9 mouse cellular contexts compared by ENCODE assay signal in the genomic region with DNA sequence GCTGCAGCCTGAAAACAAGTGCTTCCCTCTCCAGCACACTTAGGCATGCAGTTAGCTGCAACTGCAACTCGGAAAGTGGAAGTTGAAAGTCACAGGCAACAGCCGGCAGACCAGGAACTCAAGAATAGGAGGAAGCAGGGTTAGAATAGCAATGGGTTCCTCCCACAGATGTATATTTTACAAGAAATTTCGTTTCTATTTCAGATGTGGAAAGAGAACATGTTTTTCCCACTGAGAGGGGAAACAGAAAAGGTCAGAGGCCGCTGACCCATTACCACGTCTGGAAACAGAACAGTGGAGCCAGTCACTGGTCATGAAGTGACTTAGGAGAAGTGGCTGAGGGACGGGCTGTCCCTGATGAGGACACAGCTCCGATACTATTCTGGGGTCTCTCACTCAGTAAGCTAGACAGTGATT. TPM values are rescaled to one million over a fixed set of nuclear protein-coding genes. Genes with fewer than 3 reads are reported as not detected.
DNase-seq lines count a peak whose midpoint lies in the region; ATAC-seq and TF ChIP-seq lines count a peak whose summit lies in the region.
"Had no signal": no experiment of that assay in that cellular context is flagged by ENCODE, and none has a peak within 500 bp of the region (broad histone marks: within the 10 kb centered on the region; RNA-seq: fewer than 3 reads in every experiment).

No protein-coding gene starts in this region.

- H3K36me3 ChIP-seq in liver, postnatal 0 days (replicated peaks; ENCODE audit: insufficient read depth, low read length), result no peaks in the 10 kb centered on the region
- H3K36me3 ChIP-seq in midbrain, postnatal 0 days (ENCODE audit: insufficient read depth, low read length), result no peaks in the 10 kb centered on the region

- peak overlapping the region; percentile 37; the same call in 1 of the 2 replicates for H3K4me2 ChIP-seq in liver, postnatal 0 days (ENCODE audit: low read depth, low read length)
- H3K4me2 ChIP-seq in midbrain, postnatal 0 days (ENCODE audit: low read depth, low read length, poor library complexity, severe bottlenecking), result no peak overlapping the region

- H3K4me3 ChIP-seq in liver, postnatal 0 days (ENCODE audit: low read depth, low read length), result no peak overlapping the region
- H3K4me3 ChIP-seq in midbrain, postnatal 0 days (ENCODE audit: low read depth, low read length), result no peak overlapping the region

- peaks cover 8% of the 10 kb centered on the region for H3K4me1 ChIP-seq in liver, postnatal 0 days (ENCODE audit: insufficient read depth)
- no peaks in the 10 kb centered on the region; the same call in 1 of the 2 replicates for H3K4me1 ChIP-seq in midbrain, postnatal 0 days (ENCODE audit: insufficient read depth, low read length)

- ATAC-seq in liver, postnatal 0 days, result peak; percentile 63
- no peak for ATAC-seq in midbrain, postnatal 0 days (ENCODE audit: low FRiP score)

- peak overlapping the region; percentile 78 for H3K27ac ChIP-seq in liver, postnatal 0 days (ENCODE audit: low read depth)
- H3K27ac ChIP-seq in midbrain, postnatal 0 days (ENCODE audit: low read depth, low read length), result no peak overlapping the region

- no peak overlapping the region for H3K9ac ChIP-seq in liver, postnatal 0 days (replicated peaks)
- no peak overlapping the region for H3K9ac ChIP-seq in midbrain, postnatal 0 days (replicated peaks; ENCODE audit: low read length, poor library complexity, severe bottlenecking)

- 28% methylated on average over 7 of the region's 7 CpGs for WGBS in liver, postnatal 0 days (ENCODE audit: insufficient replicate concordance)
- 63% methylated on average over 7 of the region's 7 CpGs for WGBS in midbrain, postnatal 0 days

- TF ChIP-seq CTCF in liver, postnatal 0 days (IDR thresholded peaks at IDR 0.05; ENCODE audit: low read depth), result no peak
- no peak for TF ChIP-seq CTCF in midbrain, postnatal 0 days (IDR thresholded peaks at IDR 0.05)

- peak; percentile 33 to 63 for DNase-seq in heart, adult 9 months (ENCODE audit: low spot score in 2 of 2)
- no peak for DNase-seq in heart, postnatal 4 days
- peak; percentile 38 for DNase-seq in 416B (ENCODE audit: low read depth)
- DNase-seq in embryo, embryonic 9.5 days (ENCODE audit: extremely low spot score), result peak; percentile 24
- DNase-seq in liver, postnatal 0 days, result no peak
- no peak for DNase-seq in midbrain, postnatal 0 days (ENCODE audit: low spot score)
- no peak for DNase-seq in cerebellum, postnatal 36 days
- no peak for DNase-seq in frontal cortex, postnatal 14 days (ENCODE audit: low spot score in 2 of 2)

- no peaks in the 10 kb centered on the region for H3K9me3 ChIP-seq in liver, postnatal 0 days (ENCODE audit: low read length)
- no peaks in the 10 kb centered on the region for H3K9me3 ChIP-seq in midbrain, postnatal 0 days (ENCODE audit: low read length)

- peak; percentile 65; the same call in 1 of the 2 replicates for TF ChIP-seq EP300 in liver, postnatal 0 days (IDR thresholded peaks at IDR 0.05; ENCODE audit: low read depth)

- H3K27me3 ChIP-seq in liver, postnatal 0 days (ENCODE audit: insufficient read depth, low read length), result no peaks in the 10 kb centered on the region
- H3K27me3 ChIP-seq in midbrain, postnatal 0 days (ENCODE audit: insufficient read depth, low read length), result no peaks in the 10 kb centered on the region

RNA-seq across cellular contexts. Expression of a gene that starts 55.0 kb away (rescaled TPM):
- 100 to 1,000 TPM; 117 to 127 TPM for total RNA-seq in heart, postnatal 4 days (2021)
- 9.9 and 12.0 TPM in 2 replicates for polyA plus RNA-seq in liver, postnatal 0 days (2015; fragmentation: Nextera tagmentation; extraction: Ambion mirVana)
- total RNA-seq in midbrain, postnatal 0 days (2014; rRNA removed), result 91.3 and 104 TPM in 2 replicates
- polyA plus RNA-seq in midbrain, postnatal 0 days (2015; fragmentation: Nextera tagmentation; extraction: Ambion mirVana), result 68.6 and 73.3 TPM in 2 replicates

RNA-seq across cellular contexts. Expression of a gene that starts 56.4 kb away (rescaled TPM):
- total RNA-seq in heart, postnatal 4 days (2021), result 100 to 1,000 TPM; 317 to 359 TPM
- polyA plus RNA-seq in liver, postnatal 0 days (2015; fragmentation: Nextera tagmentation; extraction: Ambion mirVana), result not detected in 2 replicates
- 1.7 TPM in 1 of 2 replicates, not detected in the other for total RNA-seq in midbrain, postnatal 0 days (2014; rRNA removed)
- polyA plus RNA-seq in midbrain, postnatal 0 days (2015; fragmentation: Nextera tagmentation; extraction: Ambion mirVana), result 0.40 TPM in 1 of 2 replicates, not detected in the other
- total RNA-seq: left cerebral cortex, postnatal 14 days had no signal

Comparison
In these comparisons a context has a peak if more than half of its experiments do, and no peak if none do; other contexts are left out.
1. DNase-seq: peak in heart, adult 9 months (2 of 2), 416B (single experiment) and embryo, embryonic 9.5 days (single experiment); none in heart, postnatal 4 days (single experiment), liver, postnatal 0 days (single experiment), midbrain, postnatal 0 days (single experiment), cerebellum, postnatal 36 days (0 of 2) and frontal cortex, postnatal 14 days (0 of 2).
2. RNA of a gene that starts 56.4 kb away (total RNA-seq): 317 to 359 TPM in heart, postnatal 4 days; 1.7 TPM in midbrain, postnatal 0 days; every median in the first group is over 100 times any median in the second.